Mouse (Mus musculus): ENCODE data around the gene Pum2. TPM values are rescaled to one million over a fixed set of nuclear protein-coding genes. Genes with fewer than 3 reads are reported as not detected.

The Pum2 gene
- total RNA-seq, 2 experiments from 2014 or later = 194 to 203 TPM

DNA sequence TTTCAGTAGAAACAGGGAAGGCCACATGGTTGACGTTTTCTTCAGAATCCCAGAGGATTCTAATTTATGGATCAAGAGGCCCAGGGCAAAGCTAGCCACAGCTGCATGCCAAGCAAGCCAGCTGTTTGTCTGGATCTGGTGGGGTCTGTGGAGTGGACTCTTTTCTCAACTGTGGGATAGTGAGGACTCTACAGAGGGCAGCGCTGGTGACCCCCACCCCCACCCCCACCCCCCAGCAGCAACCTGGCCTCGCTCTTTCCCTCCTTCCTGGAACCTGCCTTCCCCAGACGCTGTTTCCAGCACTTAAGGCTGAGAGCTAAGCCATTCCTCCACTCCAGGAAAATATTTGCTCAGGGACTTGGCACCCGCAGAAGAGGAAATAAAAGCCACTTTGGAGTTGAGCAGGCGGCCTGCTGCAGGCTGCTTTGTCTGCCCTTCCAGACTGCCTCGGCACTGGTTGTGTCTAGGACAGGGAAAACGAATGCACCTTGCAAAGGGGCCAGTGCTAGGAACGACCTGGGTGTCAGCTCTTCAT is 124.6 kb downstream of the Pum2 start:
- DNase-seq = no peak

Other genes starting within 250 kb of the Pum2 start
- gene Rhob, start 174.1 kb upstream of the Pum2 start, total RNA-seq (2021) = 100 to 1,000 TPM; 354 to 385 TPM
- not detected for gene Slc7a15, start 75.1 kb upstream of the Pum2 start, total RNA-seq (2021)
- 1 to 10 TPM in 1 of 2 experiments, under 1 TPM in 1; 0.52 to 1.4 TPM for gene Sdc1, start 97.2 kb downstream of the Pum2 start, total RNA-seq (2021)
- gene Laptm4a, start 247.5 kb downstream of the Pum2 start, total RNA-seq (2021) = 100 to 1,000 TPM; 211 to 225 TPM

Data from layer of hippocampus, postnatal 36 days (tissue).